Mouse (Mus musculus): ENCODE data around the gene Pwp2.

DNA sequence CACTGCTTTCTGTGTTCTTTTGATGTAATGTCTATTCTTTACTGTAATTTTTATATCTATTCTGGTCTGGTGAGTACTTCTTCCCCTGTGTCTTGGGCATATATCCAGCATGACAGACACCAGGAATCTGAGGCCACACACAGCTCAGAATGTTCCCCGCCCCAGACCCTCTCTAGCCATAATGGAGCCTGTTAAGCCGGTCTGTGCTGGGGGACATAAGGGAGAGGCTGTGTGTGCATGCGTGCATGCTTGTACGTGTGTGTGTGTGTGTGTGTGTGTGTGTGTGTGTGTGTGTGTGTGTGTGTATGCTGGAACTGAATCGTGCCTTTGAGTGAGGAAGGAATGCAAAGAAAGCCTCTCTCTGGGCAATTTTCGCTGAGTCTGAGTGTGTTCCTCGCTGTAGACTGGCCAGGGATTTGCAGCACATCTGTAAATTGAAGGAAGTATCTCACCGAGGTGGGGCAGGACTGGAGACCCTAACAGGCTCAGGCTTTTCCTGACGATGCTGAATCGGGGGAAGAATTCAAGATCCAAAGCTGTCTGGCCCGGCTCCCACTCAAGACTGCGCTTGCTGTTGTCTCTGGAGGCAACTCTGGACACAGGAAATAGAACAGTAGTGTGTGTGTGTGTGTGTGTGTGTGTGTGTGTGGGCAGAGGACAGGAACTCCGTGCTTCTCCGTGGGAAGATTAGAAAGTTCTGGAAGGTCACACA, 46.0 kb downstream of the Pwp2 start:
- TF ChIP-seq CTCF (IDR thresholded peaks at IDR 0.05; ENCODE audit: borderline replicate concordance, insufficient read depth, low read length), result no peak
- no peak for TF ChIP-seq POLR2A (IDR thresholded peaks at IDR 0.05; ENCODE audit: low read depth, low read length)
